Mouse (Mus musculus) common myeloid progenitor, adult 5-6 weeks (primary cell): Measurements from ENCODE around the gene Abca17. TPM values are rescaled to one million over a fixed set of nuclear protein-coding genes. Genes with fewer than 3 reads are reported as not detected.

Experiments
- ATAC-seq: replicated peaks from 2 replicates; pipeline ENCODE4 v1.8.0; 2016; ENCODE audit warnings: low read depth, mild to moderate bottlenecking, moderate TSS enrichment, inconsistent platforms; ENCODE audit not compliant: poor library complexity, severe bottlenecking
- total RNA-seq: library from RNA; stranded (forward); fragments of 200-1000, 187-1606 nt; gene quantifications from 2 replicates; pipeline ENCODE4 v1.2.3, GENCODE M21; 2017

The Abca17 gene
- 0.14 TPM in 1 of 2 replicates, not detected in the other for total RNA-seq

DNA sequence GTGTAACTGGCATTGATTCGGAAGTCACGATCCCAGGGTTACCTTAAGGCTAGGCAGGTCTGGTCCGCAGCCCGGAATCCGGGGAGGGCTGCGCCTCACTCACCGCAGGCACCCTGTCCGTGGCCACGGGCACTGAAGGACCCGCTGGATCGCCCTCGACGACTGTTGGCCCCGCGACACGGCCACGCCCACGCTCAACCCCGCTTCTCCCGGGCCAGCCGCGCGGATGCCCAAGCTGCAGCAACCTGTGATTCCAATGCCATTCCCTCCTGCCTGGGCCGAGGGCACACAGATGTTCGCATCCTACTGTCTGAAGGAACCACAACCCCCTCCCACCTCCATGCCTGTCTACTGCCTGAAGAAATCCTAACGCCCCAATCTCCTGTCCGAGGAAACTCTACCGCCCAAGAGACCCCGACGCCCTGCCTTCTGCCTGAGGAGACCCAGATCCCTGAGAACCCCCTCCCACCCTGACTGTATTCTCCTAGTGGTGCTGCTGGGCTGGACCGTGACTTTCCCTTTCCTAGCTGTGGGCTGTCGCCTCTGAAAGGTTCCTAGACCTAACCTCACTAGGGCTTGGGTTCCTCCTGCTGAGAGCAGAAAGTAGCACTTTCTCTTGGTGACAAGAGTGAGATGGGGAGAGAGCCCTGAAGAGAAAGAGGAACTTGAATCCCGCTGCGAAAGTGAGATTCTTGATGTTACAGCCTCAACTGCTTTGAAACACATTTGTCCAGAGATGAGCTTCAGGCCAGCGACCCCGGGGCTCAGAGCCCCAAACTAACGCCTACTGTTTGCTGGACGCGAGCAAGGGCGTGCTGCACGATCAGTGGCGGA, at the start of gene Abca17:
TSS of gene Abca17 (minus strand) at position 143 of the 834 bp plus-strand sequence.
- ATAC-seq = peak; percentile 48

GRCm38 (mm10) chr17:24394456-24394855, 43.6 kb upstream of the Abca17 start:
- no peak for ATAC-seq

- no peak for ATAC-seq
Measured at GRCm38 (mm10) chr17:24393527-24393926, 42.7 kb upstream of the Abca17 start.

GRCm38 (mm10) chr17:24391149-24391548, 40.3 kb upstream of the Abca17 start:
- 0 out of 2 replicates have a peak, but pooled peaks have one; percentile 52 for ATAC-seq

GRCm38 (mm10) chr17:24389865-24390264, 39.0 kb upstream of the Abca17 start:
- peak; percentile 72 for ATAC-seq

- ATAC-seq = no peak
Measured at GRCm38 (mm10) chr17:24388711-24389110, 37.8 kb upstream of the Abca17 start.

DNA sequence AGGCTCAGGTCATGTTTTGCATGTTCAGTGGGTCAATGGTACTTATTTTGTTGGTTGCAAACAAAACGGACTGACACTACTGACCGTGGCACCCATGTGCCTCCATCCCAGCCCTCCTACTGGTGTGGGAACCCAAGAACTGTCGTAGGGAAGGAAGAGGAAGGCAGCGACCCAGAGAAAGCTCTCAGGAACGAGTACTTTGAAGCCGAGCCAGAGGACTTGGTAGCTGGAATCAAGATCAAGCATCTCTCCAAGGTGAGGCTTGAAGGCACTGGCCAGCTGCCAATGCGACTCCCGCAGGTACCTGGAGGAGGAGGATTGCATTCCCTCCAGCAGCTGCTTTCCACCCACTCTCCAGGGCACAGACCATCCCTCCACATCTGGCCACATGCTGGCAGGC, 32.9 kb upstream of the Abca17 start:
- ATAC-seq = no peak

DNA sequence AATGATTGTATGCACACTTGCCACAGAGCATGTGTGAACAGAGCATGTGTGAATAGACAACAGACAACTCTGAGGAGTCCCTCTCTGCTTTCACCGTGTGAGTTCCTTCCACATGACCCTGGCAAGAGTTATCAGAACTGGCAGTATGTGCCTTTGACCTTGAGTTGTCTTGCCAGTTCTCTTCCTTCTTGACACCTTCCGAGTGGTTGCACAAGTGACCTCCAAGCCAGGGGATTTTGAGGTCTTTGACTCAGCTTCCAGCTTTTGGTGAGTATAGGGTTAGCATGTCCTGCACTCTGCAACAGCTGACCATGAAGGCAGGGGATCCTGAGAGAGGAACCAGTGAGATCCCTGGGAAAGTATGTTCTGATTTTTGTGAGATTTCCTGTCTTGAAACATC, 27.6 kb upstream of the Abca17 start:
- ATAC-seq = no peak

DNA sequence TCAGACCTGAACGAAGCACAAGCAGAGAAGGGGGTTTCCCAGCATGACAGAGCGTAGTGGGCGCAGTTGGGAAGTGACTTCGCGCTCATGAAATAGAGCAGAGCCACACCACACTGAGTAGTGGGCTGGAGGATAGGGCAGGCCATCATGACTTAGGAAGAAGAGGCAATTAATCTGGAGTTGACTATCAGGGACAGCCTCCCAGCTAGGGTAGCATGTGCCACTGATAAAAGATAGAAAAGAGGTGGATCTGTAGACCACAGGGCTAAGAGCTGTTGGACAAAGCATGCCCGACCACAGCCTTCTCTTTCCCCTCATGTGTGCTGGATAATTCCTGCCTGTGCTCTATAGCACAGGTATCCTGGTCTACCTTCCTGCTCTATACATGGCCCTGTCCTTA, 25.0 kb upstream of the Abca17 start:
- no peak for ATAC-seq

- no peak for ATAC-seq
Measured at GRCm38 (mm10) chr17:24375094-24375712, 24.3 kb upstream of the Abca17 start.

DNA sequence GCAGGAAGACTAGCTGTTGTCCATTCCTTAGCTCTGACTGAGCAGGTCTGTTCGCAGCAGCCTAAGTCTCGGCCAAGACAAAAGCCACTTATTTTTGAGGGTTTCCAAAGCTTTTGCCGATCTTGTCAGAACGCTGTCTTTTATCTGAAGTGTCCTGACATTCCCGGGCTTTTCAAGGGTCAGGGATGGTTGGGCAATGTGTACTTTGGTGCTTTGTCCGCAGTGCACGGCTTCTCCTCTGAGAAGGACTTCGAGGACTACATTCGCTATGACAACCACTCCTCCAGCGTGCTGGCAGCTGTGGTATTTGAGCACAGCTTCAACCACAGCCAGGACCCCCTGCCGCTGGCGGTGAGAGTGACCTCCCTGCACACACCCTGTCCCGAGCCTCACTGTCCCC, 15.0 kb upstream of the Abca17 start:
- ATAC-seq = no peak

DNA sequence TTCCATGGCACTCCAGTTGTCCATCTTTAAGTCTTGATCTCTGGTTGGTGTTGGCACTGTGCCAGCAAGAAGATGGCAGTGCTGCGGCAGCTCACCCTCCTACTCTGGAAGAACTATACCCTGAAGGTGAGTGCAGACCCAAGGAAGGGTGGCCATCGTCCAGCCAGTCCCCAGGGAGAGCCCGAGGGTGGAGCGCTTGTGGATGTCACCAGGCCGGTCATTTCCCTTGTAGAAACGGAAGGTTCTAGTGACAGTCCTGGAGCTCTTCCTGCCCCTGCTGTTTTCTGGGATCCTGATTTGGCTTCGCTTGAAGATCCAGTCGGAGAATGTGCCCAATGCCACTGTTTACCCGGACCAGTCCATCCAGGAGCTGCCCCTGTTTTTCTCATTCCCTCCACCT, 13.6 kb upstream of the Abca17 start:
- no peak for ATAC-seq

DNA sequence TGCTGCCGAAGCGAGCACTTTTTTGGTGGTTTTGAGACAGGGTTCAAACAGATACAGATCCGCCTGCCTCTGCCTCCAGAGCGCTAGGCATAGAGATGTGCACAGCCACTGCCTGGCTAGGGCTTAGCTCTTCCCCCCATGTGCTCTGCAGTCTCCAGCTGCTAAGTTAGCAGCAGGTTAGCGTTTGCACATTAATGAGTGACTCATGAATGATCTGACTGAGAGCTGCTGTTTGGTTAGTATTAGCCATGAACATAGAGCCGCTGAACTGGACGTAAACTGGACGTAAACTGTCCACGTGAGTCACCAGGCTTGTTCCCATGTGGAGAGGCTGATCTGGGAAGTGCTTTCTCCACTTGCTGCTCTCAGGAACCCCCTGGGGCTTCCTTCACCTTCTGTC, 11.7 kb upstream of the Abca17 start:
- no peak for ATAC-seq

DNA sequence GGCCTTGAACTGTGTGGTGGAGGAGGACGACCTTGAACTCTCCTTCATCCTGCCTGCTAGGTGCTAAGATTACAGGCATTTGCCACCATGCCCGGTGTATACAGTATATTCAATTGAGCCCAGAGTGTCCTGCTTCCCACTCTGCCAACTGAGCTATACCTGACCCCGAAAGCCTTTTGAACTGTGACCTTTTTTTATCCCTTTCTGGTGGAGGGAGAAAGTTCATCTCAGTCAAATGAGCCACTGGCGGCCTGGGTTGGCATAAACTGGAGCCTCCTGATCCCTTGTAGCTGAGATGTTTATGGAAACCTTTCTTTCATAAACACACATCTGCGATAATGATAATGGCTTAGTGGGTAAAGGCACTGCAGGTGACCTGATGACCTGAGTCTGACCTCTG, 10.4 kb upstream of the Abca17 start:
- no peak for ATAC-seq

DNA sequence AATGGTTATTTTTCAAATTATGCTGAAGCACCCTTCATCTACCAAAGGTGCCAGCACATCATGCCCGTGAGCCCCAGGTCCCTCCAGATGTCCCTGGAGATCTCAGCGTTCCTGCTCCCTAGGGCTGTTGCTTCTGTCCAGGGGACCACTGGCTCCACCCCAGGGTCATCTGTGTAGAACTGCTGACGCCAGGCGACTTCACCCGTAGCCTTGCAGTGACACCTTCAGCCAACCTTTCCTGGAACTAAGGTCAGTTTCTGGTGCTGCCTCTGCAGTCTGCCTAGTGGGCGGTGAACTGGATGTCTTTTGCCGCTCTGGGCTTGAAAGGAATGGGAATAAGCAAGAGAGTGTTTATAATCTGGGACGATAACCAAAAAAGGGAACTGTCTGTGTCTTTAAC, 10.0 kb upstream of the Abca17 start:
- no peak for ATAC-seq

DNA sequence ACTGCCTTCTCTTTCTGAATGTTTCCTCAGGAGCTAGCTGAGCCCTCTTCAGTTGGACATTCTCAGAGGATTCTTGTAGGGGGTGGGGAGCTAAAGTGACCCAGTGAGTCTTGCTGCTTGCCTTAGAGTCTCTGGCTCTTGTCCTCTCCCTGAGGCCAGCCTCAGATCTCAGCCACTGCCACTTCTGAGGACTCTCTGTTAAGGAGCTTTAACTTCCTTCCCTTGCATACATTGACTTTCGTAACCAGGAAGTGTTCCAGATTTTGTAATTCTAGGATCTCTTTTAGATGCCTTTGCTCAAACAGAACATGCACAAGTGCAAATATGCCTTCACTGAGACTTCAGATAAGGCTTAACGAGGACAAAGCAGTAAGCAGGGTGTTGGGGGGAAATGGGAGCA, 9.0 kb upstream of the Abca17 start:
- no peak for ATAC-seq

DNA sequence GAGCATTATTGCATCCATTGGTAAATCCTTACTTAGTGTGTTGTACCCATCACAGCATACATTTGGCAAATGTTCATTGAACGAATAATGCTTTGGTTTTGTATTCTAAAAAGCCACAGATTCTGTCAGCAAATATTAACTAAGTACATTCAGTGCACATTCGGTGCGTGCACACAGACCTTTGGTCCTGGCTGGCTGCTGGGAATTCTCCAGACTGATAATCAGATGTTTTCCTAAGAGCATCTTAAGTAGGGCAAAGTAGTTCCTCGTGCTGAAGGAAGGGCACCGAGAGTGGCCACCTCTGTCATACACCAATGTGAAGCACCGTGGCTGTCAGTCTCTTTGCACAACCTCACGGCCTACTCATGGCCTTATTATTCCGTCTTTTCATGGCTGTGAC, 8.1 kb upstream of the Abca17 start:
- no peak for ATAC-seq

DNA sequence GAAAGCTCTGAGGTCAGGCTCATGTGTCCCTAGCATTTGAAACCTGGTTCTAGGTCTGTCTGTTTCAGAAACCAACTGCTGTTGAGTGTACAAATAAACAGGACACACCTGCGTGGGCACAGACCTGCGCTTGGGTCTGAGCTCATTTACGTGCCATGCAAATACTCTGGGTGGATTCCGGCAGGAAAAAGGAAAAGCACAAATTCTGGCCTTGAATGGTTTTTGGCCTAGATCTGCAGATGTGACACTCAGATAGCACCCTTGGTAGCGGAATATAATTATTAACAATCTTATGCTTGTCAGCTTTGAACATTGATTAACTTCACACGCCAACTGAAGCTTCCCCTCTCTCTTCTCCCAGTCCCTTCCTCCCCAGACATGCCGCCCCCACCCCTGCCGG, 4.4 kb upstream of the Abca17 start:
- ATAC-seq = no peak

GRCm38 (mm10) chr17:24353960-24354359, 3.1 kb upstream of the Abca17 start:
- ATAC-seq = 0 out of 2 replicates have a peak, but pooled peaks have one; percentile 10

GRCm38 (mm10) chr17:24352370-24353194, 1.7 kb upstream of the Abca17 start:
- ATAC-seq = no peak
